Mouse (Mus musculus) neural tube, embryonic 15.5 days (tissue): Measurements from ENCODE around the gene Ceacam20. TPM values are rescaled to one million over a fixed set of nuclear protein-coding genes. Genes with fewer than 3 reads are reported as not detected.

Source experiments
- ATAC-seq: fragments of 200-750 bp; cut with Nextera tagmentation; 2 replicates; pipeline ENCODE4 v1.8.0; 2017; ENCODE audit warnings: mild to moderate bottlenecking, moderate TSS enrichment, moderate library complexity; ENCODE audit not compliant: low FRiP score
- H3K27ac ChIP-seq: fragments of 300-500 bp; sonication (generic); replicated peaks from 2 replicates; pipeline ENCODE4 v1.5.1; 2015; ENCODE audit warnings: mild to moderate bottlenecking, inconsistent platforms
- H3K27me3 ChIP-seq: fragments of 300-500 bp; sonication (generic); replicated peaks from 2 replicates; pipeline ENCODE4 v1.6.1; 2015; ENCODE audit warnings: inconsistent platforms
- H3K36me3 ChIP-seq: fragments of 300-500 bp; sonication (generic); 2 replicates; pipeline ENCODE4 v1.6.1; 2015; ENCODE audit warnings: inconsistent platforms
- H3K4me1 ChIP-seq: fragments of 300-500 bp; sonication (generic); 2 replicates; pipeline ENCODE4 v1.6.1; 2015; ENCODE audit warnings: inconsistent platforms
- H3K4me2 ChIP-seq: fragments of 300-500 bp; sonication (generic); 2 replicates; pipeline ENCODE4 v1.6.1; 2015; ENCODE audit warnings: inconsistent platforms, mild to moderate bottlenecking, moderate library complexity
- H3K4me3 ChIP-seq: fragments of 300-500 bp; sonication (generic); replicated peaks from 2 replicates; pipeline ENCODE4 v1.5.1; 2015; ENCODE audit warnings: mild to moderate bottlenecking, inconsistent platforms
- H3K9ac ChIP-seq: fragments of 300-500 bp; sonication (generic); replicated peaks from 2 replicates; pipeline ENCODE4 v1.6.1; 2015; ENCODE audit warnings: mild to moderate bottlenecking, inconsistent platforms
- H3K9me3 ChIP-seq: fragments of 300-500 bp; sonication (generic); replicated peaks from 2 replicates; pipeline ENCODE4 v1.6.1; 2016; ENCODE audit warnings: inconsistent platforms
- WGBS: fragments of 180-500 bp; shearing (Covaris S2); methylation state at CpG from one replicate; pipeline ENCODE4 v1.1.7; 2015; ENCODE audit warnings: mixed read lengths; 5-methylcytosine and 5-hydroxymethylcytosine counted together
- polyA plus RNA-seq: library from polyadenylated mRNA; unstranded; fragments of >200 nt; fragmentation: Nextera tagmentation; extraction: Ambion mirVana; gene quantifications from 2 replicates; pipeline ENCODE4 v1.2.1, GENCODE M21; 2015

Gene Ceacam20
- polyA plus RNA-seq, 1 experiment from 2014 or later = not detected

GRCm38 (mm10) chr7:20009987-20010386 is 44.8 kb downstream of the Ceacam20 start:
- Histone ChIP-seq H3K9ac (no peak overlapping the region), H3K27me3 (no peaks in the 10 kb centered on the region), H3K4me1 (no peaks in the 10 kb centered on the region), H3K4me2 (no peak overlapping the region), H3K27ac (no peak overlapping the region), H3K36me3 (no peaks in the 10 kb centered on the region), H3K9me3 (no peaks in the 10 kb centered on the region), H3K4me3 (no peak overlapping the region)
- ATAC-seq = no peak
- WGBS = 79% methylated on average over 2 of the region's 2 CpGs

Other genes with a start within 250 kb of the Ceacam20 start
- 155 and 171 TPM in 2 replicates for gene Tomm40, start 250.0 kb upstream of the Ceacam20 start, polyA plus RNA-seq
- gene Nectin2, start 214.9 kb upstream of the Ceacam20 start, polyA plus RNA-seq = 56.5 and 68.7 TPM in 2 replicates
- 26.3 and 37.0 TPM in 2 replicates for gene Bcam, start 194.4 kb upstream of the Ceacam20 start, polyA plus RNA-seq
- 0.69 and 2.2 TPM in 2 replicates for gene Cblc, start 168.6 kb upstream of the Ceacam20 start, polyA plus RNA-seq
- 1.2 and 5.2 TPM in 2 replicates for gene Bcl3, start 142.6 kb upstream of the Ceacam20 start, polyA plus RNA-seq
- 14.3 and 17.3 TPM in 2 replicates for gene Gm19345, start 113.4 kb upstream of the Ceacam20 start, polyA plus RNA-seq
- 0.69 and 1.2 TPM in 2 replicates for gene Ceacam16, start 104.1 kb upstream of the Ceacam20 start, polyA plus RNA-seq
- gene Ceacam19, start 77.4 kb upstream of the Ceacam20 start, polyA plus RNA-seq = not detected in 2 replicates
- 12.0 and 12.5 TPM in 2 replicates for gene Pvr, start 44.3 kb upstream of the Ceacam20 start, polyA plus RNA-seq
- gene Igsf23, start 14.7 kb upstream of the Ceacam20 start, polyA plus RNA-seq = 0.12 and 0.43 TPM in 2 replicates
- gene Nlrp9b, start 26.1 kb downstream of the Ceacam20 start, polyA plus RNA-seq = not detected in 2 replicates
- not detected in 2 replicates for gene Vmn1r91, start 134.3 kb downstream of the Ceacam20 start, polyA plus RNA-seq
- gene Gm16442, start 157.2 kb downstream of the Ceacam20 start, polyA plus RNA-seq = not detected in 2 replicates
- gene Vmn1r93, start 173.7 kb downstream of the Ceacam20 start, polyA plus RNA-seq = not detected in 2 replicates
- not detected in 2 replicates for gene Vmn1r94, start 203.0 kb downstream of the Ceacam20 start, polyA plus RNA-seq
- gene Vmn1r95, start 228.3 kb downstream of the Ceacam20 start, polyA plus RNA-seq = not detected in 2 replicates
- gene Gm6164, start 240.2 kb downstream of the Ceacam20 start, polyA plus RNA-seq = not detected in 2 replicates